Mouse (Mus musculus) hindlimb bud, embryonic 11.5 days (tissue): ENCODE measurements at regions not wholly inside any gene's neighbourhood (a gene's known extent, or its start where the extent isn't known, plus 50 kb on each side); places are given as distances from the start of the nearest gene placed in this dataset.

ENCODE experiments used
- DNase-seq: peaks from one replicate; pipeline ENCODE4 v3.0.0-alpha.2; 2012; ENCODE audit warnings: low read depth, low spot score; ENCODE audit errors: extremely low spot score

DNA sequence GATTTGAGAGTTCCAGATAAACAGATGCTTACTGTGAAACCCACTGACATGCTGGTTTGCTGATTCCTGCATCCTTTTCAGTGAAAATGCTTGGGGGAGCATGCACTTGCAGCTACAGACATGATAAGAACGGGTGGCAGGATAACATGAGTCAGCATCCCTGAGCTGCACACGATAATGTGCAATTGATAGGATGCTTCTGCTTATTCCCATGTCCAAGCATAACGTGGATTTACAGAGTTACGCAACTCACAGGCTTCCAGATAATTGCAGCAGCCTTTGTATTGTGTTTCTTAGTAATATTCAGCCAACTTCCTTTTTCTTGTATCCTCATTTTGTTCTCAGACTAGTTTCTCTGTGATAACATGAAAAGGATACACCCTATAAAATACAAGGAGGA, 245.7 kb downstream of the Flrt2 start:
- no peak for DNase-seq

DNA sequence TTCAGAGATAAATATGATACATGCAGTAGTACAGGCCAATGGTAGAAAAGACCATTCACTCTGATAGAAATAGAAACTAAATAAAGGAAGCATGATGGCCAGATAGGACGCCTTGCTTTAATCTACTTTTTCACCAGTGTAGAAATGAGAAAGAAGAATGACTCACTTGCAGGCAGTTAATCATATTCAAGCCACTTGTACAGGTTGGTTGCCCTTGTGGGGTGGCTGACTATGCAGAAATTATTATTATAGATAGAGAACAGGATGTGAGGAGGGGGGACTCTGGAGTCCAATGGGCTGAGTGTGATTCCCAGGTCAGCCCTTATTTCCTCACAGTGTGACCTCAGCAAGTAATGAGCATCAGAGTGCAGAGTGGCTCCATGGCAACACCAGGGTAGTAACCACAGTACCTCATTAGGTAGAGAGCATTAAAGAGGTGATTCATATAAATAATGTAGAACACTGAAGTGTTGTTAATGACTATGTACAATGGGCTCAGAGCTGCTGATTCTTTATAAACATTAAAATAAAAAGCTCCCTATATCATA, 248.5 kb downstream of the Flrt2 start:
- no peak for DNase-seq

DNA sequence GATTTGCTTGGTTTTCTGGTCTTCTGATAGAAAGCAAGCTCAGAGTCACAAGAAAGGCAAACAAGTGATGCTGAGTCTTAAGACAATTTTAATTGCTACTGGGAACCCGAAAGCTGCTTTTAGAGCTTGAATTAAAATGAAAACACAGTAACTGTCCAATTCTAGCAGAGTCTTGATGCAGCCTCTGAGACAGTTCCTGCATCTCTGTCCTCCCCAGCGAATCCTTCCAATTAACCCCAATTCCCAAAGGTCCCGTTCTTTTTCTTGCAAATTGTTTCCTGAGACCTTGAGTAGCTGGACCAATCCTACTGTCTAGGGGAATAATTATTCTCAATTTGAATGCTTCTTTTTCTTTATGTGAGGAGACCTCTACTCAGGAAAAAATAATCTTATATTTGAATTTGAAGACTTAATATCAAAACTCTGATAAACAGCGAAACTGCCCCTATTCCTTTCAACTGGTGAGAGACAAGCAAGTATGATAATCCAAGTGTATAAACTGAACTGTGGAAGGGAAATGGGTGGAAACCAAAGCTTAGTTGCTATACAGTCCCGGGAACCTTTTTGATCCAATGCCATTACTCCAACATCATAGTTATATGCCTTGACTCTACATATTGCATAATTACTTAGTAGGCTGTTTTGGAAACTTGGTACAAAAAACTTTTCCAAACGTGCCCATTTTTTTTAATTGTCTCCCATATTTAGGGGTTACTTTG, 267.9 kb downstream of the Flrt2 start:
- no peak for DNase-seq

DNA sequence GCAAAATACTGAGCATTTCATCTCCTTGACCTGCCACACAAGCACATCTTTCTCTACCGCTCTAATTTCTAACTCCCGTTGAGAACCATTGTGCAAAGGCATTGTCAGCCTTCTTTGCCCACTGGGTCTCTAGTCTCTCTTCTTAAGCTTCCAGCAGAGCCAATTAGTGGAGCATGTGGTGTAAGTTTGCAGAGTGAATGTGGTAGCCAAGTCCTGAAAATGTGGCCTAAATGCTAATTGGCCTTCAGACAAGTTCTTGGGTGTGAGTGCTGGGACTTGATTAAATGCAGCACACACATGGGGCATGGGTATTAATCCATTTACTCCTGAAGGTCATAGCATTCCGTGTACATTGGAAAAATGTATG, 268.5 kb downstream of the Flrt2 start:
- no peak for DNase-seq

DNA sequence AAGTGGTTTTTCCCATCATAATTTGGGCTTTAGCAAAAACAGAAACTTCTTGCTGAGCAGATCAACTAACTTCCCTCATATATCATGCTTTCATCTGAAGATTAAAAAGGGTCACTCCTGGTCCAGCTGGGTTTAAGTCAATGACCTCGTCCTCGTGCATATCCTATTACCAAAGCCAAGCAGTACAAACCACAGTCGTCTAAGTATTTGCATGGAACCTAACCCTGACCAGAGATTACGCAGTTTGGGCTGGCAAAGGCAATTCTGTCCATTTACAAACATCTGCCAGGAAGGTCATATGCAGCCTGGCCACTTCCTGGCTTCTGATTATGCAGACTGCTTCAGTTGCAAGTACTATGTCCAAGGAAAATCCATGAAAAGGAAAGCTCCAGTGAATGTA, 270.8 kb downstream of the Flrt2 start:
- DNase-seq, result peak; percentile 18

DNA sequence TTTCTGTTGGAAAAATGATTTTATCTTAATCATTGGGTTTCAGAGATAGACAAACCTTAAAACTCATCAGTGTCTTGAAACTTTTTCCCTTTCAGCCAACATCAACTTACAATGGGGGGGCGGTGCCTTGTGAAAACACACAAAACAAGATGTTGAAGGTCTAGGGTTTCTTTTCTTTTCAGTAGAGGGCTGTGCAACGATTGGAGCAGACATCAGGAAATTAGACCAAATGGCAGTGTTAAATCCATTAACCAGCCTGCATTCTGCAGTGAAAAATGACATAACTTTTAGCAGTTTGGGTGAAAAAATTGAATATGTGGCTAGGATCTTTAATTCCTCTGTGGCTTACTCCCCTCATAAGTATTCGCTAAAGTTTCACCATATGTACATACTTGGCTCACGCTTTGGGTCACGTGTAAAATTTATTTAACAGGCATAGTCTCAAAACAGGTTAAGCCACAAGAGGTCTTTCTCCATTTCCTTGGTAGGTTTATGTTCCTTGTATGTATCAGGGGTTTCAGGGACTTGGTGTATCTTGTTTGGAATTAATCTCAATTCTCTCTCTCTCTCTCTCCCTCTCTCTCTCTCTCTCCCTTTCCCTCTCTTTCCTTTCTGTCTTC, 296.8 kb downstream of the Flrt2 start:
- no peak for DNase-seq

DNA sequence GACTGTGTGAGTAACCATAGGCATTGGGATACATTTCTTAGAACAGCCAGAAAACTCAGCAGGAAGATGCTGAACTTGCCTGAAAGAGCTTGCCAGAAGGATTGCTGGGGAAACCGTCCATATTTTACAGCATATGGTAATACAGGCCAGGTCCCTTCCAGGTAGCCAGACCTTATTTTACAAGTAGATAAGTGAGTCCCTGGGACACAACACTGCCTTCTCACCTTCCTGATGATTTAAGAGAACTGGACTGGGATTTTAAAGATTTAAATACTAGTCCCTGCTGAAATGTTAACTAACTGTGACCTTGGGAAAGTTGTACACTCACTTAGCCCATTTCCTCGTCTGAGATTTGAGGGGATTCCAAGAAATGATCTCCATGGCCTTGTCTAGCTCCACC, 302.9 kb downstream of the Flrt2 start:
- DNase-seq, result no peak

DNA sequence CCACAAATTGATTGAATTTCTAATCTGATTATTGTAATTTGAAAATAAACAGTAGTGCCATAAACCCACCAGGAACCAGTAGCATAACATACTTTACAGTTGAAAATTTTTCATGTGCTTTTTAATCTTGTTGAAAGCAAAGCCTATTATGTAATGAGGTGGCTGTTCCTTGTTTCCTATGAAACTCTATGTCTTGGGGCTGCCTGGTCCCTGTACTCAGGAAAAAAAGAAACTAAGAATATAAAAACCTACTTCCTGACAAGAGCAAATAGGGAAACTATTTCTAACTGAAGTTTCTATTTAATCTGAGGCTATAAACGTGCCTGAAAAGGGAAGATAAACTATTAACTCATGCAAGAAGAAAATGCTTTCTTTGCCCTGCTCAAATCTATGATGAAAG, 338.2 kb downstream of the Flrt2 start:
- DNase-seq, result no peak

DNA sequence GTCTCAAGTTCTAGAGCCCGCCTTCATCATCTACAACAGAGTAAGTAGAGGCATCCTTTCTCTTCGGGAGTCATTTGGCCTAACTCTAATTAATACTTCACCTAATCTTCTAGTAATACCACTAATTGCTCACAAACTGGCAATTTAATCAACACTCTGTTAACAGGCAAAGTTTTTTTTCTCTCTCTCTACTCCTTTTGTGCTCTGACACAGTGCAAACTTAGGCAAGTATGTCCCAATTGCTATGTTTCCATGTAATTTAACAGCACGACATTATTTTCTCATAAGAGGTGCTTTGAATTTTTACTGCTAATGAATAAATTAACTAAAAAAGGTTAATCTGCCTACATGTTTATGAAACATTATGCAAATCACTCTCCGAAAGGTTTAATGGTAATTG, 383.3 kb downstream of the Flrt2 start:
- no peak for DNase-seq

DNA sequence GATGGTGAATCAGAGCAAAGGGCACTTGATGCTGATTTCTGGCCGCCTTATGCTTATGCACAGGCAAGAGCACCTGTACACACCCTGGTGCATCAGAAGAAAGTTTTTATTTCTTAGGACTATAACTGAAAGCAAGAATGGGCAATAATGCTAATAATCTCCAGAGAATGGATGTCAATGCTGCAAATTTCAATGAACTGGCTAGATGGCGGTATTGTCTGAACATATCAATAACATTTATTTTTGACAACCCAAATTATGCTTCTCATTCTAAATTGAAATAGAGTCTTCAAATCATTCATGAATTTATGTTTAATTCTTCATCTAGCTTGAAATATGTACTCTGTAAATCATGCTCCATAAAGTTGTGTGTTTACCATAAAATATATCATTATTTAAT, 399.0 kb downstream of the Flrt2 start:
- DNase-seq, result no peak

DNA sequence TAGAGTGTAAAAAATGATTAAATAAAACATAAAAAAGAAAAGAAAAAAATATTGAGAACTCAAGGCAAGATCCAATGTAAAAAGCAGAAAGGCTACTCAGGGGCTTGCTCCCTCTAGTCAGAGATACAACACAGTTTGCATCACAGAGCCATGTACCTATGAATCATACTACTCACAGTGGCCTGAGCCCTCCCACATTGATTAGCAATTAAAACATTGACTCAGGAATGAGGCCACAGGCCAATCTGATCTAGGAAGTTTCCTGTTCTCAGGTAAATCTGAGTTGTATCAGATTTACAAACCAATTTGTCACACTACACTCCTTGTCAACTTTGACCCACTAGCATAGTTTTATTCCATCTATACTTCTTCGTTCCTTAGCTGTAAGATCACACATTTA, 414.2 kb downstream of the Flrt2 start:
- DNase-seq, result no peak

DNA sequence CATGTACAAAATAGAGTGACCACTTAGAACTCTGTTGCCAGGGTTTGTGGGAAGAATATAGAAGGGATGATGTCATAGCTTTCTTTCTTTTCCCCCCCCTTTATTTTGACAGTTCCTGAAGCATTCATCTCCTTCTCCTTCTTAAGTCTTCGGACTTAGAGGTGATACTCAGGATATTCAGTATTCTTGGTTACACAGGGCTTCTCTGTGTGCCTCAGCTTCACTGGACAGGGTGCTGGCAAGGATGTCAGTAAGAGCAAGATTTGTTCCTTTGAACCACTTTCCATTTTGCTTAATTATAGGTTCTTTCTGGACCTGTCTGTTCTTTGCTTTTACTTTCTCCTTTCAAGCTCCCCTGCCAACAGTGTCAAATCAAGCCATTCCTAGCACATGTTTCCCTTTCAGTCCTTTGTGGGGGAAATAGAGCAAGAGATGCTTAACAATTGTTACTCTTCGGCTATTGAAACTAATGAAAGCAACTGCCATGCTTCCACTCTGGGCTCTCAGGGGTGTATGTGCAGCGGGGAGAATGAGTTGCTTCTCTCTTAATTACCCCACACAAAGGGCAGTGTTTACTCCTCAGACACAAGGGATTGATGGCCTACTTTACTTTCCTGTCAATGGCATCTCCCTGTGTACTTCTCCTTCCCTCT, 422.8 kb downstream of the Flrt2 start:
- no peak for DNase-seq

DNA sequence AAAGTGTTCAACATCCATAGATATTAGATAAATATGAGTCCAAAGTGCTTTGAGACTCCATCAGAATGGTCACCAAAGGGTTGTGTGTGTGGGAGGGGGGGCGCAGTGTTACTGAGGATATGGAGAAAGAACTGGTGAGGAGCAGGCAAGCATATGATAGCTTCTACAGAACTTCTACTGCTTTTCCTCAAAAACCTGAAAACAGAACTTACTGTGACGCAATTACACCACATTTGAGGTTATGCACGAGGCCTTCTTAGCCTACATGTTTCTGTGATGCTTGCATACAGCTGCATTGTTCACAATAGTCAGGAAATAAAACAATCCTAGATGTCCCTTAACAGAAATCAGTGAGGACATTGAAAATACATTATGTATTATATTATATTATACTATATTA, 425.5 kb downstream of the Flrt2 start:
- no peak for DNase-seq

DNA sequence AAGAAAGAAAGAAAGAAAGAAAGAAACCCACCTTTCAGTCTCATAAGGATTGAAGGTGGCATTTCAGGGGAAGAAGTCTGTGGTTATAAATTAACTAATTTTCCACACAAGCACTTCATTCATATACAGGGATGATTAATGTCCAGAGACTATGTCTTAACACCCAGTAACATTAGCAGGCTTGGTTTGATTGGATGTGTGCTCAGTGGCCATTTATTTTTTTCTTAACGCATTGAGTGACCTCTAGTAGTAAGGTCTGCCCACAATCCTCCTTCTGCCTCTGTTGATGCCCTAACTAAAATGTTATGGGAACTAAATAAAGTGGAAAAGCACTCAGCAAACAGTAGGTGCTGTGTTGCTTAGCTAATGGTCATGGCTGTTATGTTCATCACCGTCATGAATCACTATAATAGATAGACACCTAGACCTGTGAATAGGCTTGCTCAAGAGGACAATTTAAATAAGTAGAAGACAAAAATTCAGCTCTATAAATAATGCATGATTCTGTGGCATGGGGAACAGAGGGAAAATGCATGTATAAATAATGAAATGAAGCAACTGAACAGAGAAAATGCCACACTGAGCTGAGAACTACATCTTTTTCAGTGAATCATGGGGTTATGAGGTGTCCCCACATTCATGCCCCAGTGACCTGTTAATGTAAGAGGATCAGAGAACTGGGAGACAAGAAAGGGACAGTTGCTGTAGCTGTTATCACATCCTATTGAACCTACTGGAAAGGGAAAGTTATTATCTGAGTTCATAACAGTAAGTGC, 432.3 kb downstream of the Flrt2 start:
- no peak for DNase-seq

DNA sequence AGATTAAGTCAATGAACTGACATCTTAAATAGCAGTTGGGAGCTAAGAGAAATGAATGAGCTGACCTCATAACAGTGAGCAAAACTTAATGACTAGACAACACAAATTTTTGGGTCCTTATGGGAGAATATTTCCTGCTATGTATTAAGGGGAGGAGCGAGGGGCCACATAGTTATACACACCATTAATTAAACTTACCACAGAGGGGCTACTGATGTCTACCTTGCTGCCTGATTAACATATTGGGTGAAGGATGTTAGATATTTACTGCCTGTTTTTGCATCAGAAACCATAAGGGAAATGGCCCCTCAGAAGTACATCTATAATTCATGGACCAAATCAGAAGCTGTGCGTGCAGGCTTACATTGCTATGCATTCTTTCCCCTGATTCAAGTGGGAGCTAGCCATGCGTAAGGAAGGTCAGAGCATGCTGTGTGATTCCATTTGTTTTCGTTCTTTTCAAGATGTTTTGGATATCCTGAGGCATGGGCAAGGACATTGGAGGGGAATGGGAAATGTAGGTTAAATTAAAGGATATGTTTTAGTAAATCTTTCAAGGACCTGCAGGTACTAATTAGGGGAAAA, 437.9 kb downstream of the Flrt2 start:
- no peak for DNase-seq

DNA sequence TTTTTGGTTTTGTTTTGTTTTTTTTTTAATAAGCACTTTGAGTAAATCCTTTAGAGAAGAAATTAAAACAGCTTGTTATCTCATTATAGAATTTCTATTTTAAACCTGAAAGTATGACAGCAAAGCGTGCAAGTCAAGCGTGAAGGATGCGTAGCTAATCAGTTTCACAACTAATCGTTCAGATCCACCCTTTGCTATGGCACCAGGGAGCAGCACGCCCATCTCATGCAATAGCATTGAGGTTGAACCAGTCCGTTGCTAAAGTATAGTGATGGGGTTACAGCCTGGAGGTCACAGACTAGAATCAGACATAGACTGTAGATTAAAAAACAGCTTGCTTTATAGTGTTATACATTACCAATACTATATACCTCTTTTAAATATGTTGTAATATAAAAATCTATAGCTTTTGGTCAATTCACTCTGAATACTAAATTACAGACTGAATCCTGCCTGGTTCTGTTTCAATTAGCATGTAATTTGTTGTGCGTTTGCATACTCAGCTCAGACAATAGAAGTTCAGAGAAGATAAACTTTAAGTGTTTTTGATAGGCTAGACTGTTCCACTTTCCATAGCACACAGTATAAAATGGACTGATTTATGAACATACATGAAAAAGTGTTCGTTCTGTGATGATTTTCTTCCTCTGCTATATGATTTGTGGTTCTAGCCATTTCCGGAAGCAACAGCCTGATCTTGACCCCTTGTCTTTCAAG, 438.9 kb downstream of the Flrt2 start:
- no peak for DNase-seq

DNA sequence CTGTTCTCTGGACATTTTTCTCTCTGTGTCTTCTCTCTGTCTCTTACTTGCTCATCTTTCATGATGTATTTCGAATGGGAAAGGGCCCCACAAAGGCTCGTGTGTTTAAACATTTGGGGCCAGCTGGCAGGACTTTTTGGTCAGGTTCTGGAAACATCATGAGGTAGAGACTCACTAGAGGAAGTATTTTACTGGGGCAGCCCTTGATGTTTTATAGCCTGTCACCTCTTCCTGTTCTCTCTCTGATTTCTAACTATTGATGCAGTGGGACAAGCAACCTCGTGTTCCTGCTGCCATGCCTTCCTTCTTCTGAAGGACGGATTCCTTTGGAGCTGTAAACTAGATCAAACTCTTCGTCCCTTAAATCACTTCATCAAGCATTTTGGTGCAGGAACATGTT, 442.1 kb downstream of the Flrt2 start:
- DNase-seq, result peak; percentile 20

DNA sequence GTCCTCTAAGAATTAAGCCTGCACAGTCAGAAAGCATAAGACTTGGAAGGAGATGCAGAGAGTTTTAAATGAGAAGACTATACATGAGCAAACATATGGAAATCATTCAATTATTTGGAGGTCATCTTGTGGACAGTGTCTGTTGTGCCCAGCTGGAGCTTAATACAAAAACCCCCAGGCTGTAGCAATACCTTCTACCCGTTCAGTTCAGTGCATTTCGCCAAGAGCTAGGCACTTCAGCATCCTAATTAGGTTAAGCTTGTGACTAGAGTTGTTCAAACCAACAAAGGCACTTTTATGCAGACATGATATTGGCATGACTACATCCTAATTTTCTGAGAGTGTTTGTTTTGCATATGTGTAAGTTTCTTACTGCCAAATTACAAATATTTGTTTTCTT, 449.7 kb downstream of the Flrt2 start:
- no peak for DNase-seq

DNA sequence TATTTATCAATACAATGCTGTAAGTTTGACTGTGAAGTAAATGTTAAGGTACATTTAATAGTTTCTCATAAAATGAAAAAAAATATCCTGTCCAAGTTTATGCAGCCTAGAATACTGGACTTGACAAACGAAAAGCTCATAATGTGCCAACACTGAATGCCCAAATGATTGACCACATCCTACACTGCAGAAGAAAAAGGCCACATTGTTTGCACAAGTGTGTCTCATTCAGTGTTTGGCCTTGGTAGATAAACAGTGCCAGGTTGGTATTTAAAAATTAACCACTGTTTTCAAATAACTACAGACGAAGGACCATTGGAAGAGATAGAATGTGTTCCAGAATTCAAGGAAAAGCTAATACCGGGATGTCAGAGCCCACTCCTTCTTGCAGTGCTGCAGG, 462.1 kb downstream of the Flrt2 start:
- DNase-seq, result no peak

DNA sequence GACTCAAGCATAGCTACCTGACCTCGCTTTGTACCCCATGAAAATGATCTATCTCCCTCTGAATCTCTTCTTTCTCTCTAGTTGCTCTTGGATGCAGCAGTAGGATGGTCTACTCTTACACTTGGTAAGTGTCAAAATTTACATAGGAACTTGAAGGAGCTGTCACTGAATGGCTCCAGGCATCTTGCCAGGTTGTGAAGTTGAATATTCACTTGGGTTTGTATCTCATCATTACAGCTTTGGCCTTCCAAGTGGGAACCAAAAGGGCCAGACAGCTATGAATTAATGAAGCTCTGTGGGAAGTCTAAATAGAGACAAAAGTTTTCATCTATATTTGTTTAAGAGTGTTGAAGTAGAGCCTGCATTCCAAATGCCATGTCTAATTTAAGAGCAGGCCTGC, 475.5 kb downstream of the Flrt2 start:
- no peak for DNase-seq

DNA sequence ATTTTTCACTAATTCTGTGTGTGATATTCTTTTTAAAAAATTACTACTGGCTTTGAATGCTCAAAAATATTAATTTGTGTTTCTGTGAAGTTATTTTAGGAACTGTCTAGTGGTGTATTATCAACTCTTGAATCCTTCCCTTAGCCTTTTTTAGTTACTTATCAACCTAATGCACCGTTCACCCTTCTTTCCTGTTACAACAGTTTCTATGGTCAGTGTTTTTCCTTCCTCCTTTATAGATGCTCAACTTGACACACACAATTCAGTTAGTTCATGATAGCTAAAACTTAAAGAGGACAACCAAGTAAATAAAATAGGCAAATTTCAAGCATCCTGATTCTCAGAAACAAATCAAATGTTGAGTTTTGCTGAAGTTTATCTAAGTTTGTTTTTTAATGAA, 506.9 kb downstream of the Flrt2 start:
- no peak for DNase-seq
